Mouse (Mus musculus) stomach, postnatal 0 days (tissue): ENCODE measurements around the gene Acsm4. TPM values are rescaled to one million over a fixed set of nuclear protein-coding genes. Genes with fewer than 3 reads are reported as not detected.

ENCODE experiments used
- ATAC-seq: fragments of 200-750 bp; cut with Nextera tagmentation; 2 replicates; pipeline ENCODE4 v1.8.0; 2017; ENCODE audit not compliant: low FRiP score, low TSS enrichment
- DNase-seq: peaks from one replicate; pipeline ENCODE4 v3.0.0-alpha.2; 2016; ENCODE audit warnings: low spot score
- H3K27ac ChIP-seq: fragments of 300-500 bp; sonication (generic); replicated peaks from 2 replicates; pipeline ENCODE4 v1.5.1; 2014; ENCODE audit warnings: mild to moderate bottlenecking, control low read depth
- H3K27me3 ChIP-seq: fragments of 300-500 bp; sonication (generic); 2 replicates; pipeline ENCODE4 v1.6.1; 2014; ENCODE audit warnings: low read length; ENCODE audit not compliant: control insufficient read depth, insufficient read depth
- H3K36me3 ChIP-seq: fragments of 300-500 bp; sonication (generic); 2 replicates; pipeline ENCODE4 v1.6.1; 2014; ENCODE audit warnings: low read length, mixed read lengths; ENCODE audit not compliant: control insufficient read depth, insufficient read depth
- H3K4me1 ChIP-seq: fragments of 300-500 bp; sonication (generic); replicated peaks from 2 replicates; pipeline ENCODE4 v1.6.1; 2014; ENCODE audit warnings: antibody characterized with exemption; ENCODE audit not compliant: control insufficient read depth, insufficient read depth
- H3K4me2 ChIP-seq: fragments of 300-500 bp; sonication (generic); replicated peaks from 2 replicates; pipeline ENCODE4 v1.6.1; 2014; ENCODE audit warnings: low read depth, mild to moderate bottlenecking, control low read depth, moderate library complexity
- H3K4me3 ChIP-seq: fragments of 300-500 bp; sonication (generic); 2 replicates; pipeline ENCODE4 v1.5.1; 2014; ENCODE audit warnings: low read depth, low read length, control low read depth
- H3K9ac ChIP-seq: fragments of 300-500 bp; sonication (generic); 2 replicates; pipeline ENCODE4 v1.6.1; 2014; ENCODE audit warnings: mild to moderate bottlenecking, low read length, control low read depth, mixed read lengths
- H3K9me3 ChIP-seq: fragments of 300-500 bp; sonication (generic); 2 replicates; pipeline ENCODE4 v1.6.1; 2016; ENCODE audit warnings: low read length; ENCODE audit not compliant: control insufficient read depth
- CTCF ChIP-seq: IDR thresholded peaks from 2 replicates; pipeline ENCODE4 v1.5.1; 2016; ENCODE audit warnings: antibody characterized with exemption, low read depth, mild to moderate bottlenecking, moderate library complexity
- EP300 ChIP-seq: optimal IDR thresholded peaks from 2 replicates; pipeline ENCODE3; 2016; ENCODE audit warnings: antibody characterized with exemption
- WGBS: fragments of 180-500 bp; shearing (Covaris S2); extraction: QIAGEN DNeasy Blood & Tissue Kit; methylation state at CpG from one replicate; pipeline ENCODE4 v1.1.7; 2014; 5-methylcytosine and 5-hydroxymethylcytosine counted together
- polyA plus RNA-seq: library from polyadenylated mRNA; unstranded; fragments of >200 nt; fragmentation: Nextera tagmentation; extraction: Ambion mirVana; gene quantifications from 2 replicates; pipeline ENCODE4 v1.2.1, GENCODE M21; 2015

Gene Acsm4
- polyA plus RNA-seq, 1 experiment from 2014 or later = not detected

DNA sequence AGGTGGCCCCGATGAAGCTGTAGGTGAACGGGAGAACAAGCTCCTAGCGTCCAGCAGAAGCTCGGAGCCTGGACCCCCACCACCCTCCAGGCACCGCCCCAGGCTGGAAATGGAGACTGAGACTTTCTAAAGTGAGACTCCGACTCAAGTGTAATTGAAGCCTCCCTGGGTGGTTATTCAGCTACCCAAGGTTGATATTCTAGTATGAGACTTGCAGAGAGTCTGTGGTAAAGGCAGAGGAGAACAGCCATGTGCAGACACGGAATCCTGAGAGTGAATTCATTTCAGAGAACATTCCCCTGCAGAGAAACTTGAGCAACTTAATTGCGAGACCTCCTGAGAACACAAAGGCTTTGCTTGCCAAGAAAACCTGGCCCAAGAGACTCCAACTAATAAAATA lies 9.7 kb upstream of the Acsm4 start:
- no peak overlapping the region for H3K9ac ChIP-seq
- H3K4me2 ChIP-seq = no peak overlapping the region
- H3K4me1 ChIP-seq = no peaks in the 10 kb centered on the region
- WGBS = 69% methylated on average over 8 of the region's 8 CpGs
- ATAC-seq (no peak), DNase-seq (no peak)
- no peaks in the 10 kb centered on the region for H3K36me3 ChIP-seq
- no peaks in the 10 kb centered on the region for H3K9me3 ChIP-seq
- no peak overlapping the region for H3K4me3 ChIP-seq
- no peaks in the 10 kb centered on the region for H3K27me3 ChIP-seq
- no peak overlapping the region for H3K27ac ChIP-seq
- no peak for TF ChIP-seq CTCF
- TF ChIP-seq EP300 = no peak

DNA sequence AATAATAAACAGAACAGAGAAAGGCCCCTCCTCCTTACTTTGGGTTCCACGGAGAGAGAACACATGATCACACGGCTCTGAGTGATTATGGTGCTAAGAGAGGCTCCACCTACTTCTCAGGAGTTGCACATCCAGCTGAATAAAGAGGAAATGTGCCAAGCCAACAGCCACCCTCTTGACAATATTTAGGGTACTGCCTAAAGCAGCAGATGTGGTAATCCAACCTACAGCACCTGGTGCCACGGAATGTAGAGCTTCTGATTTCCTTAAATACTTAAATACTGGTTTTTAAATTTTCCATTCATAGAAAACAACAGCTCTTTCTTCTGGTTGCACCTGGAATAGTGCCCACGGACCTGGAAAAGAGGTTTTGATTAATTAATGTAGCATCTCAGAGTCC lies 7.1 kb upstream of the Acsm4 start:
- H3K4me1 ChIP-seq = no peaks in the 10 kb centered on the region
- H3K27me3 ChIP-seq = no peaks in the 10 kb centered on the region
- no peak overlapping the region for H3K27ac ChIP-seq
- no peak overlapping the region for H3K4me3 ChIP-seq
- H3K4me2 ChIP-seq = no peak overlapping the region
- no peak for TF ChIP-seq EP300
- no peak for TF ChIP-seq CTCF
- 37% methylated on average over 4 of the region's 4 CpGs for WGBS
- DNase-seq (no peak), ATAC-seq (no peak)
- H3K36me3 ChIP-seq = no peaks in the 10 kb centered on the region
- H3K9me3 ChIP-seq = no peaks in the 10 kb centered on the region
- H3K9ac ChIP-seq = no peak overlapping the region

- 68% methylated on average over 4 of the region's 4 CpGs for WGBS
- Histone ChIP-seq H3K4me1 (no peaks in the 10 kb centered on the region), H3K4me2 (no peak overlapping the region), H3K4me3 (no peak overlapping the region), H3K27me3 (no peaks in the 10 kb centered on the region), H3K9me3 (no peaks in the 10 kb centered on the region), H3K36me3 (no peaks in the 10 kb centered on the region), H3K9ac (no peak overlapping the region), H3K27ac (no peak overlapping the region)
- no peak for TF ChIP-seq EP300
- ATAC-seq (no peak), DNase-seq (no peak)
Observed at GRCm38 (mm10) chr7:119692302-119692701, 2.5 kb downstream of the Acsm4 start.

DNA sequence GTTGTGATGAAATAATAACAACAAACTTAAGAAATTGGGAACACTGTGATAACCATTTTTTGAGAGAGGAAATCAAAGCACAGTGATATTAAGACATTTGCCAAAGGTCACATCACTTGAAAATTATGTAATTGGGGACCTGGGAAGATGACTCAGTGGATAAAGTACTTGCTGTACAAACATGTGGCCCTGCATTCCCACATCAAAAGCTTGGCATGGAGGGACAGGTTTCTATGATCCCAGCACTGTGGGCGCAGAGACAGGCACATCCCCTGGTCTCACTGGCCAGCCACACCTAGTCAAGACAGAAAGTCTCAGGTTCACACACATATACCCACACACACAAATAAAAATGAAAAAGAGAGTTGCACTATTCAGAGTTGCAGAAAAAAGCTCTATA lies 5.1 kb downstream of the Acsm4 start:
- Histone ChIP-seq H3K27me3 (no peaks in the 10 kb centered on the region), H3K9ac (no peak overlapping the region), H3K36me3 (no peaks in the 10 kb centered on the region), H3K4me3 (no peak overlapping the region), H3K9me3 (no peaks in the 10 kb centered on the region), H3K4me1 (no peaks in the 10 kb centered on the region), H3K27ac (no peak overlapping the region), H3K4me2 (no peak overlapping the region)
- TF ChIP-seq CTCF (no peak), EP300 (no peak)
- ATAC-seq = no peak
- DNase-seq = no peak
- WGBS = 89% methylated on average over 1 of the region's 1 CpGs

DNA sequence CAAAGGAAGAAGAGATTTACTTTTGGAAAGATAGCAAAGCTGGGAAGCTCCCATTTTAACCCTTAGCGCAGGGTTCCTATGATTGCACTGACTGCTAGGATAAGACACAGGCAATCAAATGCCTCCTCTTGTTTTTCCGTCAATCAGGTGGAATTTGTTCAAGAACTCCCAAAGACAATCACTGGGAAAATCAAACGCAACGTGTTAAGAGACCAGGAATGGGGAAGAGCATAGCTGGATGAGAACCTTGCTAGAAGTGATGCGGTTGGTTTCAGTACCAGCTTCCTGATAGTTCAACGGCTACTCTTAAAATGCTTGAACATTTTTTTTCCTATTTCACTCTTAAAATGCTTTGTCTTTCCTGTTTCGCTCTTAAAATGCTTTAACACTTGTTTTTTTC lies 24.3 kb downstream of the Acsm4 start:
- no peak for ATAC-seq
- 89% methylated on average over 7 of the region's 7 CpGs for WGBS

DNA sequence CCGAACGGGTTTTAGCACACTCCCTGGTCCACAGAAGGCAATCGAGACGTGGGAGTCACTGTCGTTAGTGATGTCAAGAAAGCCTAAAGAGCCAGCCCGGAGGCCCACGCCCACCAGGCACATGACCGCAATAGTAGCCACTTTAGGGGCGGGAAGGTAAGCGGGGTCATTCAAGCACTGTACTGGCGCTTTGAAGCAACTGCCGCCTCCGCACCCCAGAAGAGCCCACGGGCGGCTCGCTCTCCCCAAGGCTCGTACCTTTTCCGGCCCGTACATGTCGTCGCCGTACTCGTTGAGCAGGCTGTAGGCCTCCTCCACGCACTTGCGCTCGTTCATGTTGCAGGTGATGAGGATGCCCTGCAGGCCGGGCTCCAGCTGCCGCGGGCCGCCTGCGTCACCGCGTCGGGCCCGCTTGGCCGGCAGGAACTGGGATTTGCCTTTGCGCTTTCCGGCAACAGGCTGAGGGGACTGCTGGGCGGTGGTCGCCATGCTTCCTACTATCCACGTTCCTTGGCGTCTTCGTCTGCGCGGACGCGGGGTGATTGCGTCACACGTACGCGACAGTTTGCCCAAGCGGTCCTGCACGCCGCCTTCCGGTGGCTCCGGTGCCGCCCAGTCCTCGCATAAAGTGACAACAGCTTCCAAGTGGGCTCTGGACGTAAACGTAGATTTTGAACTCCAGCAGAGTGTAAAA lies 30.6 kb downstream of the Acsm4 start, which contains the start of gene Thumpd1:
TSS of gene Thumpd1 (minus strand) at position 546 of the 694 bp plus-strand sequence.
- peak within 1 kb of the TSS; percentile 86 for H3K9ac ChIP-seq
- peak; percentile 84 for TF ChIP-seq CTCF
- no peak for TF ChIP-seq EP300
- WGBS = under 1% methylated on average over 60 of the region's 60 CpGs
- peak within 1 kb of the TSS; percentile 75 for H3K27ac ChIP-seq
- DNase-seq (peak; percentile 92), ATAC-seq (peak; percentile 95)
- no peaks in the 10 kb centered on the region for H3K27me3 ChIP-seq
- peaks cover 12% of the 10 kb centered on the region for H3K36me3 ChIP-seq
- H3K4me2 ChIP-seq = peak within 1 kb of the TSS; percentile 86
- no peaks in the 10 kb centered on the region for H3K9me3 ChIP-seq
- peak within 1 kb of the TSS; percentile 96 for H3K4me3 ChIP-seq
- H3K4me1 ChIP-seq = no peaks in the 10 kb centered on the region

More for the DNA sequence above, 24.3 kb downstream of the Acsm4 start:
- Histone ChIP-seq H3K36me3 (peaks cover 12% of the 10 kb centered on the region), H3K4me2 (no peak overlapping the region), H3K9me3 (no peaks in the 10 kb centered on the region), H3K27me3 (no peaks in the 10 kb centered on the region), H3K9ac (no peak overlapping the region), H3K27ac (no peak overlapping the region), H3K4me3 (no peak overlapping the region), H3K4me1 (no peaks in the 10 kb centered on the region)
- DNase-seq = no peak
- TF ChIP-seq EP300 = no peak
